Mouse (Mus musculus): ENCODE data around the gene Apbb1.

GRCm38 (mm10) chr7:105557671-105558070 is 23.8 kb downstream of the Apbb1 start:
- TF ChIP-seq HCFC1 (IDR thresholded peaks at IDR 0.05; ENCODE audit: borderline replicate concordance, insufficient read depth, low read length) (no peak), CHD2 (IDR thresholded peaks at IDR 0.05; ENCODE audit: low read depth, low read length) (no peak), ZC3H11A (IDR thresholded peaks at IDR 0.05; ENCODE audit: borderline replicate concordance, low read depth, low read length) (no peak)
